Mouse (Mus musculus) C2C12 (cell line): ENCODE measurements at regions not wholly inside any gene's neighbourhood (a gene's known extent, or its start where the extent isn't known, plus 50 kb on each side); places are given as distances from the start of the nearest gene placed in this dataset.

Experiments used
- CEBPB ChIP-seq: IDR thresholded peaks from one replicate; pipeline ENCODE4 v1.6.1; 2011; ENCODE audit warnings: low read depth, mild to moderate bottlenecking, control low read depth, moderate library complexity
- CTCF ChIP-seq: IDR thresholded peaks from one replicate; pipeline ENCODE4 v1.5.1; 2011; ENCODE audit not compliant: control insufficient read depth, insufficient read depth, insufficient read length
- MYOD1 ChIP-seq: IDR thresholded peaks from one replicate; pipeline ENCODE4 v1.6.1; 2011; ENCODE audit warnings: low read depth; ENCODE audit not compliant: control insufficient read depth, insufficient read length
- MYOG ChIP-seq: IDR thresholded peaks from one replicate; pipeline ENCODE4 v1.6.1; 2011; ENCODE audit not compliant: control insufficient read depth, insufficient read length; ENCODE audit errors: extremely low read depth
- USF1 ChIP-seq: IDR thresholded peaks from one replicate; pipeline ENCODE4 v1.6.1; 2011; ENCODE audit warnings: low read depth, mild to moderate bottlenecking, control low read depth, moderate library complexity

DNA sequence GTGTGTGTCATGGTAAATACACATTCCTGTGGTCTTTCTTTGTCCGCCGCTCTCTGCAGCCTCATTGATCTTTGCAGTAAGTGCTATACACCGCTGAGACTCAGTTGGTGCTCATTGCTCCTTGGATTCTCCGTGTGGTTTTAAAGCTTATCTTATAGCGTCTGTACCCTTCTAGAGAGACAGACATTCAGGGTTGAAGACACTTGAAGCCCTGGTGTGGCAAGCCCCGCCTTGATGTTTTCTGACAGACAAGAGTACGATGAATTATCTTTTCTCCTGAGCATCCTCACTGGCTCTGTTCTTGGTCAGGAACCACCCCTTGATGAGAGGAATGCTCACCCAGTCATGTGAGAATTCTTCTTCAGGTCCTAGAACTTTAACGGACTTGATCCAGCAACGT lies 1182.7 kb upstream of the A1bg start:
- TF ChIP-seq CTCF, result no peak
- no peak for TF ChIP-seq USF1
- TF ChIP-seq MYOD1, result no peak
- no peak for TF ChIP-seq CEBPB
- TF ChIP-seq MYOG, result no peak
